Mouse (Mus musculus) ovary, postnatal 14 days (tissue): ENCODE data around the gene Isg20.

ENCODE experiments used
- DNase-seq: peaks from one replicate; pipeline ENCODE4 v3.0.0; 2022; ENCODE audit warnings: low spot score

Gene Isg20

GRCm38 (mm10) chr7:78955086-78955485 is 41.9 kb downstream of the Isg20 start:
- DNase-seq: no peak

GRCm38 (mm10) chr7:78958499-78959073 is 45.4 kb downstream of the Isg20 start:
- DNase-seq: no peak

GRCm38 (mm10) chr7:78963891-78964290 is 50.7 kb downstream of the Isg20 start:
- no peak for DNase-seq
